In genomic region chr17:46552841-46553423, GRCm38 (mm10) we compare ENCODE assay signal across 8 mouse cellular contexts. TPM values are rescaled to one million over a fixed set of nuclear protein-coding genes. Genes with fewer than 3 reads are reported as not detected.
DNase-seq lines count a peak whose midpoint lies in the region; ATAC-seq and TF ChIP-seq lines count a peak whose summit lies in the region.

No protein-coding gene starts in this region.

- TF ChIP-seq EP300 in CH12.LX (IDR thresholded peaks at IDR 0.05; ENCODE audit: low read length) = no peak

- no peak for TF ChIP-seq RAD21 in CH12.LX (IDR thresholded peaks at IDR 0.05; ENCODE audit: low read depth, low read length)

- no peak overlapping the region for H3K4me3 ChIP-seq in CH12.LX (replicated peaks in 1 of 3; ENCODE audit: low read depth in 2 of 3, low read length in 2 of 3, poor library complexity in 1 of 3)
- H3K4me3 ChIP-seq in forebrain, embryonic 12.5 days (replicated peaks) = peak overlapping the region; percentile 98
- H3K4me3 ChIP-seq in heart, embryonic 16.5 days (ENCODE audit: low read length) = peak overlapping the region; percentile 96
- H3K4me3 ChIP-seq in liver, embryonic 13.5 days (replicated peaks) = peak overlapping the region; percentile 94
- peak overlapping the region; percentile 24 for H3K4me3 ChIP-seq in neural tube, embryonic 11.5 days (ENCODE audit: low read depth, low read length)

- H3K9ac ChIP-seq in CH12.LX (ENCODE audit: insufficient read depth, low read depth) = no peak overlapping the region
- peak overlapping the region; percentile 50 for H3K9ac ChIP-seq in forebrain, embryonic 12.5 days
- H3K9ac ChIP-seq in heart, embryonic 16.5 days (ENCODE audit: low read length) = peak overlapping the region; percentile 100
- peak overlapping the region; percentile 50; the same call in 1 of the 2 replicates for H3K9ac ChIP-seq in liver, embryonic 13.5 days
- peak overlapping the region; percentile 5 for H3K9ac ChIP-seq in neural tube, embryonic 11.5 days (ENCODE audit: low read length)

- WGBS in forebrain, embryonic 12.5 days = 1% methylated on average over 24 of the region's 24 CpGs
- 7% methylated on average over 24 of the region's 24 CpGs for WGBS in heart, embryonic 16.5 days
- WGBS in liver, embryonic 13.5 days (ENCODE audit: insufficient replicate concordance) = 29% methylated on average over 24 of the region's 24 CpGs
- WGBS in neural tube, embryonic 11.5 days = under 1% methylated on average over 24 of the region's 24 CpGs

- in situ Hi-C loops in CH12.LX (cut with MboI; ENCODE audit: low pct_ligation_motif_present, low pct_unique_long_range_greater_than_20kb, low sequenced_read_pairs) = no loop called here

- H3K4me1 ChIP-seq in CH12.LX (ENCODE audit: control insufficient read depth in 1 of 2, insufficient read depth in 2 of 2) = peaks cover 22 to 45% of the 10 kb centered on the region in 2 experiments
- peaks cover 36% of the 10 kb centered on the region for H3K4me1 ChIP-seq in forebrain, embryonic 12.5 days
- H3K4me1 ChIP-seq in heart, embryonic 16.5 days (ENCODE audit: control insufficient read depth, insufficient read depth, low read length) = peaks cover 32% of the 10 kb centered on the region
- H3K4me1 ChIP-seq in liver, embryonic 13.5 days (replicated peaks) = peaks cover 53% of the 10 kb centered on the region
- peaks cover 22% of the 10 kb centered on the region for H3K4me1 ChIP-seq in neural tube, embryonic 11.5 days (ENCODE audit: control insufficient read depth, insufficient read depth, low read length)

- TF ChIP-seq POLR2A in CH12.LX (IDR thresholded peaks at IDR 0.05; ENCODE audit: low read depth, low read length) = no peak

- H3K79me2 ChIP-seq in CH12.LX (replicated peaks; ENCODE audit: control insufficient read depth, extremely low read depth, insufficient read depth, poor library complexity, severe bottlenecking) = peaks cover 20% of the 10 kb centered on the region

- H3K27me3 ChIP-seq in CH12.LX (replicated peaks) = no peaks in the 10 kb centered on the region
- H3K27me3 ChIP-seq in forebrain, embryonic 12.5 days = peaks cover 6% of the 10 kb centered on the region; the same call in 1 of the 2 replicates
- no peaks in the 10 kb centered on the region for H3K27me3 ChIP-seq in heart, embryonic 16.5 days (ENCODE audit: control insufficient read depth, insufficient read depth, low read length)
- H3K27me3 ChIP-seq in liver, embryonic 13.5 days = 0 out of 2 replicates have a peak, but pooled peaks cover under 1% of the 10 kb centered on the region
- H3K27me3 ChIP-seq in neural tube, embryonic 11.5 days (ENCODE audit: control insufficient read depth, insufficient read depth, low read length) = no peaks in the 10 kb centered on the region

- ATAC-seq in cerebellum, adult (ENCODE audit: insufficient number of reproducible peaks, low FRiP score, low TSS enrichment) = peak; percentile 75
- peak; percentile 80 for ATAC-seq in forebrain, embryonic 12.5 days (ENCODE audit: low FRiP score)
- ATAC-seq in heart, embryonic 16.5 days (replicated peaks; ENCODE audit: extremely low read depth, insufficient read depth, low FRiP score) = peak; percentile 69
- ATAC-seq in liver, embryonic 13.5 days (ENCODE audit: low read depth) = peak; percentile 25; the same call in 1 of the 2 replicates
- ATAC-seq in neural tube, embryonic 11.5 days (ENCODE audit: insufficient read depth, low FRiP score, low TSS enrichment) = peak; percentile 74

- H3K4me2 ChIP-seq in CH12.LX (ENCODE audit: insufficient read depth, low read depth, poor library complexity, severe bottlenecking) = peak overlapping the region; percentile 44
- peak overlapping the region; percentile 96 for H3K4me2 ChIP-seq in forebrain, embryonic 12.5 days
- H3K4me2 ChIP-seq in heart, embryonic 16.5 days (ENCODE audit: low read depth, low read length) = peak overlapping the region; percentile 78
- peak overlapping the region; percentile 99 for H3K4me2 ChIP-seq in liver, embryonic 13.5 days
- peak overlapping the region; percentile 89 for H3K4me2 ChIP-seq in neural tube, embryonic 11.5 days (ENCODE audit: low read depth)

- H3K27ac ChIP-seq in CH12.LX (ENCODE audit: insufficient read depth, low read depth) = no peak overlapping the region; the same call in 1 of the 2 replicates
- peak overlapping the region; percentile 87 for H3K27ac ChIP-seq in forebrain, embryonic 12.5 days
- H3K27ac ChIP-seq in heart, embryonic 16.5 days (ENCODE audit: low read length) = peak overlapping the region; percentile 97
- H3K27ac ChIP-seq in liver, embryonic 13.5 days = peak overlapping the region; percentile 50; the same call in 1 of the 2 replicates
- peak overlapping the region; percentile 54; the same call in 1 of the 2 replicates for H3K27ac ChIP-seq in neural tube, embryonic 11.5 days (ENCODE audit: low read depth, low read length)

- no peak for TF ChIP-seq CTCF in CH12.LX (conservative IDR thresholded peaks at IDR 0.05 in 1 of 2, IDR thresholded peaks at IDR 0.05 in 1 of 2; ENCODE audit: low read depth in 2 of 2, low read length in 2 of 2)

- no peaks in the 10 kb centered on the region for H3K9me3 ChIP-seq in CH12.LX (replicated peaks; ENCODE audit: low read length)
- no peaks in the 10 kb centered on the region for H3K9me3 ChIP-seq in forebrain, embryonic 12.5 days
- H3K9me3 ChIP-seq in heart, embryonic 16.5 days (replicated peaks; ENCODE audit: control insufficient read depth, low read length) = no peaks in the 10 kb centered on the region
- H3K9me3 ChIP-seq in liver, embryonic 13.5 days (replicated peaks) = no peaks in the 10 kb centered on the region
- no peaks in the 10 kb centered on the region for H3K9me3 ChIP-seq in neural tube, embryonic 11.5 days (ENCODE audit: control insufficient read depth, low read length)

- dilution Hi-C loops in CH12.LX (cut with MboI; ENCODE audit: extremely low pct_ligation_motif_present, extremely low pct_unique_long_range_greater_than_20kb, low sequenced_read_pairs) = no loop called here

- peak; percentile 84 for DNase-seq in CH12.LX (ENCODE audit: extremely low read depth)
- peak; percentile 92 to 96 for DNase-seq in kidney, postnatal 25 days
- peak; percentile 56 for DNase-seq in liver, embryonic 13.5 days
- peak; percentile 86 for DNase-seq in neural tube, embryonic 11.5 days (ENCODE audit: low spot score)
- DNase-seq in telencephalon, adult 2 months (ENCODE audit: low read depth, low spot score) = peak; percentile 97

- H3K36me3 ChIP-seq in CH12.LX (replicated peaks in 1 of 2; ENCODE audit: control insufficient read depth in 1 of 2, insufficient read depth in 1 of 2, low read length in 1 of 2) = peaks cover 33 to 54% of the 10 kb centered on the region in 2 experiments
- H3K36me3 ChIP-seq in forebrain, embryonic 12.5 days (replicated peaks) = peaks cover 40% of the 10 kb centered on the region
- H3K36me3 ChIP-seq in heart, embryonic 16.5 days (ENCODE audit: control insufficient read depth, insufficient read depth) = peaks cover 38% of the 10 kb centered on the region
- peaks cover 44% of the 10 kb centered on the region for H3K36me3 ChIP-seq in liver, embryonic 13.5 days
- H3K36me3 ChIP-seq in neural tube, embryonic 11.5 days (ENCODE audit: control insufficient read depth, insufficient read depth, low read length) = peaks cover 2% of the 10 kb centered on the region

TF ChIP-seq in CH12.LX, 34 proteins besides CTCF, POLR2A, EP300 and RAD21:
- TF ChIP-seq ELF1 (IDR thresholded peaks at IDR 0.05; ENCODE audit: low read depth, low read length) (peak; percentile 38), JUND (conservative IDR thresholded peaks at IDR 0.05; ENCODE audit: low read depth, low read length) (no peak)

RNA-seq across cellular contexts. Expression of gene Srf, which starts 3.0 kb away (rescaled TPM):
- 38.2 and 48.1 TPM in 2 replicates for total RNA-seq in CH12.LX (2012; rRNA removed)
- 40.8 and 54.5 TPM in 2 replicates for total RNA-seq in CH12.LX (2014; rRNA removed)
- polyA plus RNA-seq in CH12.LX (2012; ENCODE audit: insufficient read length, low read depth) = 60.1 and 81.6 TPM in 2 replicates
- polyA plus RNA-seq in forebrain, embryonic 12.5 days (2016; fragmentation: Nextera tagmentation; extraction: Ambion mirVana) = 5.0 TPM in 2 replicates
- 11.0 and 12.4 TPM in 2 replicates for polyA plus RNA-seq in heart, embryonic 16.5 days (2015; fragmentation: Nextera tagmentation; extraction: Ambion mirVana)
- 2.9 and 3.2 TPM in 2 replicates for polyA plus RNA-seq in liver, embryonic 13.5 days (2015; fragmentation: Nextera tagmentation; extraction: Ambion mirVana)
- 5.9 and 7.7 TPM in 2 replicates for polyA plus RNA-seq in neural tube, embryonic 11.5 days (2014; fragmentation: Nextera tagmentation; extraction: Ambion mirVana)

RNA-seq across cellular contexts. Expression of gene Cul9, which starts 6.7 kb away (rescaled TPM):
- total RNA-seq in CH12.LX (2012; rRNA removed) (0.08 TPM in 2 replicates), CH12.LX (2014; rRNA removed) (0.05 TPM in 1 of 2 replicates, not detected in the other)
- 0.27 and 0.65 TPM in 2 replicates for polyA plus RNA-seq in CH12.LX (2012; ENCODE audit: insufficient read length, low read depth)
- polyA plus RNA-seq in forebrain, embryonic 12.5 days (2016; fragmentation: Nextera tagmentation; extraction: Ambion mirVana) = 9.8 and 11.3 TPM in 2 replicates
- 5.6 and 6.4 TPM in 2 replicates for polyA plus RNA-seq in heart, embryonic 16.5 days (2015; fragmentation: Nextera tagmentation; extraction: Ambion mirVana)
- 0.44 and 0.84 TPM in 2 replicates for polyA plus RNA-seq in liver, embryonic 13.5 days (2015; fragmentation: Nextera tagmentation; extraction: Ambion mirVana)
- 4.4 and 5.4 TPM in 2 replicates for polyA plus RNA-seq in neural tube, embryonic 11.5 days (2014; fragmentation: Nextera tagmentation; extraction: Ambion mirVana)

RNA-seq across cellular contexts. Expression of gene Dnph1, which starts 56.4 kb away (rescaled TPM):
- 18.5 and 19.9 TPM in 2 replicates for total RNA-seq in CH12.LX (2012; rRNA removed)
- 27.3 and 30.2 TPM in 2 replicates for total RNA-seq in CH12.LX (2014; rRNA removed)
- 27.2 and 28.4 TPM in 2 replicates for polyA plus RNA-seq in CH12.LX (2012; ENCODE audit: insufficient read length, low read depth)
- 68.3 and 71.7 TPM in 2 replicates for polyA plus RNA-seq in forebrain, embryonic 12.5 days (2016; fragmentation: Nextera tagmentation; extraction: Ambion mirVana)
- polyA plus RNA-seq in heart, embryonic 16.5 days (2015; fragmentation: Nextera tagmentation; extraction: Ambion mirVana) = 28.0 and 29.6 TPM in 2 replicates
- polyA plus RNA-seq in liver, embryonic 13.5 days (2015; fragmentation: Nextera tagmentation; extraction: Ambion mirVana) = 34.6 and 35.1 TPM in 2 replicates
- polyA plus RNA-seq in neural tube, embryonic 11.5 days (2014; fragmentation: Nextera tagmentation; extraction: Ambion mirVana) = 55.3 and 64.9 TPM in 2 replicates

Comparison
In these comparisons a context has a peak if more than half of its experiments do, and no peak if none do; other contexts are left out.
1. H3K4me2 ChIP-seq: peak in every context shown above with its lines; median percentile 99 in liver, embryonic 13.5 days; 96 in forebrain, embryonic 12.5 days; 89 in neural tube, embryonic 11.5 days; 78 in heart, embryonic 16.5 days; 44 in CH12.LX.
2. H3K4me3 ChIP-seq: peak in forebrain, embryonic 12.5 days (single experiment), heart, embryonic 16.5 days (single experiment), liver, embryonic 13.5 days (single experiment) and neural tube, embryonic 11.5 days (single experiment); none in CH12.LX (0 of 3).
3. ATAC-seq: peak in every context shown above with its lines; median percentile 80 in forebrain, embryonic 12.5 days; 75 in cerebellum, adult; 74 in neural tube, embryonic 11.5 days; 69 in heart, embryonic 16.5 days; 25 in liver, embryonic 13.5 days.
4. Peak in every context shown above with its lines, with median percentiles within 50 percentile points of each other: DNase-seq.